Mouse (Mus musculus): ENCODE measurements at regions not wholly inside any gene's neighbourhood (a gene's known extent, or its start where the extent isn't known, plus 50 kb on each side); places are given as distances from the start of the nearest gene placed in this dataset.
"Not testable (repeated sequence)": the region's sequence is repeated elsewhere in the genome, so short reads cannot be mapped to it uniquely, and the experiment has no call there.

DNA sequence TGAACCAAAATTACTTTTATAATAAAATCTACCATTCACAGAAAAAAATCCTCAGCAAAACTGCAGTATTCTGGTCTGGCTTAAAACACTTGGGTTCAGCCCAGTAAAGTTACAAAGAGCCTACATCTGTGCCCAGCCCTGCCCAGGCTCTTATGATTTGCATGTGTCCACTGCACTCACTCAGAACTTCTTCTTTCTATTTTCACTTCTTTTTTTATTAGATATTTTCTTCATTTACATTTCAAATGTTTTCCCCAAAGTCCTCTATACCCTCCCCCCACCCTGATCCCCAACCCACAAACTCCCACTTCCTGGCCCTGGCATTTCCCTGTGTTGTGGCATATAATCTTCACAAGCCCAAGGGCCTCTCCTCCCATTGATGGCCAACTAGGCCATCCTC lies 1442.4 kb upstream of the Tacstd2 start:
- no peak for DNase-seq (ENCODE audit: low spot score)

DNA sequence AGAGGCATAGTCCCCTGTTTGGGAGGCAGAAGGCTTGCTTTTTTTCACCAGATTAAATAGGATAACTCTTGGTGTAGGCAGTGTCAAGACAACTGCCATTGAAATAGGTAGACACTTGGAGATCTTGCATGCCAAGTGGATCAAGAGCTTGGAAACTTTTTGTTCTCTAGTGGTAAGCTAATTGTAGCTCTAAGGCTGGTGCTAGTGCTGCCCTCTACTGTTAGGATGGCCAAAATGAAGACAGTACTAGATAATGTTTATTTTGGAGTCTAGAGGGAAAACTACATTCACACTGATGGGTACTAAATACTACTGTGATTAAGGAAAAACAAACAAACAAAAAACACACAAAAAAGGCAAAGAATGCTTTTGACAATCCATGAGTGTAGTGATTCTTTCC lies 1428.4 kb upstream of the Tacstd2 start:
- no peak for DNase-seq (ENCODE audit: low spot score)

- DNase-seq (ENCODE audit: low spot score), result not testable (repeated sequence)
Observed at GRCm38 (mm10) chr6:68938104-68938503, 1402.5 kb upstream of the Tacstd2 start.

DNA sequence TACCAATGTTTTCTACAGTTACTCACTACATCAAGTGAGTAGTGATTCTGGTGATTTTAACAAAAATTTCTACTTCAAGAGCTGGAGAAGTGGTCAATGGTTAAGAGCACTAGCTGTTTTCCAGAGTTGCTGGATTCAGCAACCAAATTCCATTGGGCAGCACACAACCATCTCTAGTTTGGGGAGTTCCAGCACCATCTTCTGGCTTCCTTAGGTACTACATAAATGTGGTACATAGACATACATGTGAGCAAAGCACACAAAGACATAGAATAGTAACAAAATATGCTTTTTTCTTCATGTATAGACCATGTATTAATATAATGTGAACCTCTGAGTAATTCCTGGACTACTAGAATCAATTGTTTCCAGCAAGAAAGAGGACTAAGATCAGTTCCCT lies 1396.3 kb upstream of the Tacstd2 start:
- DNase-seq (ENCODE audit: low spot score), result not testable (repeated sequence)

DNA sequence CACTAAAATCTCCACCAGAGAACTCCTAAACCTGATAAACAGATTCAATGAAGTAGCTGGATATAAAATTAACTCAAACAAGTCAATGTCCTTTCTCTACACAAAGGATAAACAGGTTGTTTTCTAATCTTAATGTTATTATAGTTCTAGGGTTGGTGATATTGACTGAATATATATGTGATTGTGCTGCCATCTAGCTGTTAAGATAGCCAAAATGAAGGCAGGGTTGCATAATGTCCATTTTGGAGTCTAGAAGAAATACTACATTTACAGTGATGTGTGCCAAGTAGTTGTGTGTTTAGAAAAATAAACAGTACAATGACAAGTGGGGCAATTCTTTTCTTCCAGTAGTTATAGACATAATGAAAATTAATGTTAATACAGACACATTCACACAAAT lies 1379.9 kb upstream of the Tacstd2 start:
- no peak for DNase-seq (ENCODE audit: low spot score)

DNA sequence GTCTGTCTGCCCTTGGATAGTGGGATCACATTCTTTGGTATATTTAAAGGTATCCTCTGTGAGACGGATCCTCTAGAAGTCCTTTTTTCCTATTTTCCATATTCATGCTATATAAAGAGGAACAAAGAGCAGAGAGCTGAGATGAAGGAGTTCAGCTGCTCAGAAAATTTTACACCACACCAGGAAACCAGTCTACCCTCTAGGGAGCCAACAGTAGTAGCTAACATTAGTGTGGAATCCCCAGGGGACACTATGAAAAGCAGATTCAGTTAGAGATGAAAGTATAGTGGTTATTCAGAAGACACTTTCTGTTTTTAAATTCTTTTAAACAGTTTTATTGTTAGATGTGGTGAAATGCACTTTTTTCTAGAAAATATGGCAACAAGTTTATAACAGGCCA lies 1348.5 kb upstream of the Tacstd2 start:
- DNase-seq (ENCODE audit: low spot score), result no peak

GRCm38 (mm10) chr6:68852761-68853160 lies 1317.2 kb upstream of the Tacstd2 start:
- not testable (repeated sequence) for DNase-seq (ENCODE audit: low spot score)

- no peak for DNase-seq (ENCODE audit: low spot score)
Observed at GRCm38 (mm10) chr6:68852286-68852685, 1316.7 kb upstream of the Tacstd2 start.

- DNase-seq (ENCODE audit: low spot score), result no peak
Observed at GRCm38 (mm10) chr6:68835186-68835585, 1299.6 kb upstream of the Tacstd2 start.

GRCm38 (mm10) chr6:68834633-68835032 lies 1299.0 kb upstream of the Tacstd2 start:
- DNase-seq (ENCODE audit: low spot score), result no peak

- not testable (repeated sequence) for DNase-seq (ENCODE audit: low spot score)
Observed at GRCm38 (mm10) chr6:68828460-68828859, 1292.9 kb upstream of the Tacstd2 start.

DNA sequence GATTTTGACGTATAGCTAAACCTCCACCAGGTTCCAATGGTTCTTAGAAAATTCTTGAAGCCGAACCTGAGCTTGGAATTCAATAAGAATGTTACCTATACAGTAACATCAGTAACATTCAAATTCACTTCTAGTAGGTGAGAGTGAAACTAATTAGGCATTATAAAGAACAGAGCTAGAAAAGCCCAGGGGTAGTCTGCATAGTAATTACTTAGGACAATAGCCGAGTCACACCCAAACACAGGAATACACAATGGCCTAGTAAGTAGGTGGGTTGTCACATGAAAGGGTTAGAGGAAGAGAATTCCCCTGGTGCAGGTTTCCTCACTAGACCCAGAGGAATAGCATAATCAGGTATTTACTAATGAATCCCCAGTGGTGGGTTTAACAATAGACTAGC lies 1277.8 kb upstream of the Tacstd2 start:
- no peak for DNase-seq (ENCODE audit: low spot score)

- DNase-seq (ENCODE audit: low spot score), result not testable (repeated sequence)
Observed at GRCm38 (mm10) chr6:68799205-68799604, 1263.6 kb upstream of the Tacstd2 start.

- DNase-seq (ENCODE audit: low spot score), result no peak
Observed at GRCm38 (mm10) chr6:68771507-68771906, 1235.9 kb upstream of the Tacstd2 start.

DNA sequence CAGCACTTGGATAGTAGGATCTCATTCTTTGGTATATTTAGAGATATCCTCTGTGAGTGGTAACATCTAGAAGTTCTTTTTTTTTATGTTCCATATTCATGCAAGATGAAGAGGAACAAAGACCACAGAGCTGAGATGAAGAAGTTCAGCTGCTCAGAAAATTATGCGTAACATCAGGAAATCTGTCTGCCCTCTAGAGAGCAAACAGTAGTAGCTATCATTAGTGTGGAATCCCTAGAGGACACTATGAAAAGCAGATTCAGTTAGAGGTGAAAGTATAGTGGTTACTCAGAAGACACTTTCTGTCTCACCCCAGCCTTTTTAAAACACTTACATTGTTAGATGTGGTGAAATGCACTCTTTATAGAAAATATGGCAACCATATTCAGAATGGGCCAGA lies 1214.9 kb upstream of the Tacstd2 start:
- DNase-seq (ENCODE audit: low spot score), result no peak

DNA sequence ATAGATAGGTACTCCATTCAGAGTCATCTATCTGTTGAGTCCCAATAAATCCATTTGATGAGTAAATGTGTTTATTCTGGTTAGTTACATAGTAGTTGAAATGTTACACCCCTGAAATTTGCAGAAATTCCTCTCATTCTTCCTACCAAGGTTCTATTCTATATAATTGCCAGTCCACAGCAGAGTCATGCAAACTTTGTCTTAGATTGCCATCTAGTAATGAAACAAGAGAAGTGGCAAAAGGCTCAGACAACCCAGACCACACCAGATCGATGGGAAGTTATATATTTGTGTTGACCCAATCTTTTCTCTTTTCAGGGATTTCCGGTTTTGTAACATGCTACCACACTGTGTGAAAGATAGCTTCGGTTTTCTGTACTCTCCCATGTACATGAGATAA lies 1214.1 kb upstream of the Tacstd2 start:
- no peak for DNase-seq (ENCODE audit: low spot score)

- no peak for DNase-seq (ENCODE audit: low spot score)
Observed at GRCm38 (mm10) chr6:68738573-68738972, 1203.0 kb upstream of the Tacstd2 start.

DNA sequence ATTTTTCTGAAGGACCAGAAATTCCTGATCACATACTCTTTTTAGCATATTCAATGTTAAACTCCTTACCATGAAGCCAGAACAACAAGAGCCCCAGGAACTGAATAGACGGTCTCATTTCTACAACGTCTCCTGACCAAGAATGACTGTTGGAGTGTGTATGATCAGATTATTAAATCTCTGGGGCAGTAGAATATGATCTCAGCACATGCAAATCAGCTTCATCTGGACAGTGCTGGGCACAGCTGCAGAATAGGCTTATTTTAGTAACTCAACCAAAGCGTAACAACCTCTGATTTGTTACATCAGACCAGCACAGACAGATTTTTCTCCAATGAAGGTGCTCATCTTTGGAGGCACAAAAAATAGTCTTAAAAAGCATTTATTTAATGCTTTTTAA lies 1201.1 kb upstream of the Tacstd2 start:
- DNase-seq (ENCODE audit: low spot score), result no peak

DNA sequence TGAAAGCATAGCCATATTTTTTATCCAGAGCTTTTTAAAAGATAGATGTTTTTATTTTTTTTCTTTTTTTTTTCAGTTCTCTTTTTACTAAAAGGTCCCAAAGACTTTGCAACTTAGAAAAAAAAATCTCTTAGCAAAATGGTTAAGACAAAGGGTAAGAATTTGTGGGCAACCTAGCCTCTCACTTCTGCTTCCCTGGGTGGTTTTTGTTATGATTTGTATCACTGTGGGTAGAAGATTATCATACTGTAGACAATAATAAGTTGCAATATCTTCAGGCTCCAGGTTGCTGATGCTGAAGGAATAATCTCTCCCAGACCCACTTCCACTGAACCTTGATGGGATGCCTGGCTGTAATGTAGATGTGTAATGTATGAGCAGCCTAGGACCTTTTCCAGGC lies 1200.5 kb upstream of the Tacstd2 start:
- DNase-seq (ENCODE audit: low spot score), result no peak

DNA sequence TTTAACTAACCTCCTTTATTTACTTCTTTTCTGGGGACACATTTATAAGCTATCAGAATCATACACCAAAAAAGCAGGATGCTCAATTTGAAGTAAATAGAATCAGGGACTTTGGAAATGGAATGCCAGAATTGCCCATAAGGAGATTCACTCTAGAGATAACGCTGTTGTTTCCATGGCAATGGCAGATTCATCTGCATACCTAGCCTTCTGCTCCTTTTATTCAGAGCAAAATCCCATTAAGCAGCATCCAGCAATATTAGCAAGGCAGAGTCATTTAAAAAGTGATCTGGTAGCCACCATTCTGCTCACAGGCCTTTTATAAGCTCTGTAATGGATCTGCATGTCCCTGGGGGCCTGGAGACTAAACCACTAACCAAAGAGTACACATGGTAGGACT lies 1175.5 kb upstream of the Tacstd2 start:
- not testable (repeated sequence) for DNase-seq (ENCODE audit: low spot score)

- DNase-seq (ENCODE audit: low spot score), result not testable (repeated sequence)
Observed at GRCm38 (mm10) chr6:68704291-68704800, 1168.8 kb upstream of the Tacstd2 start.

DNA sequence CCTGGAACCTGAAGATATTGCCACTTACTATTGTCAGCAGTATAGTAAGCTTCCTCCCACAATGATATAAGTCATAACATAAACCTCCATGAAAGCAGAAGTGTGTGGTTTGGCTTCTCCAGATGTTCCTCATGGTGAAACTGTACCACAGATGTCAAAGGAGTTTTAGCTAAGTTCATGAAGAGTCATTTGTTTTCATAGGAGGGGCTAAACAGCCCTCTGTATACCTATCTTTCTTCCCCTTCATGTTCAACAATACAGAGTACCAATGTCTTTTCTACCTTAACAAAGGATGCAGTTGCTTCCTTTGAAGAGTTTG lies 1145.2 kb upstream of the Tacstd2 start:
- DNase-seq (ENCODE audit: low spot score), result not testable (repeated sequence)

DNA sequence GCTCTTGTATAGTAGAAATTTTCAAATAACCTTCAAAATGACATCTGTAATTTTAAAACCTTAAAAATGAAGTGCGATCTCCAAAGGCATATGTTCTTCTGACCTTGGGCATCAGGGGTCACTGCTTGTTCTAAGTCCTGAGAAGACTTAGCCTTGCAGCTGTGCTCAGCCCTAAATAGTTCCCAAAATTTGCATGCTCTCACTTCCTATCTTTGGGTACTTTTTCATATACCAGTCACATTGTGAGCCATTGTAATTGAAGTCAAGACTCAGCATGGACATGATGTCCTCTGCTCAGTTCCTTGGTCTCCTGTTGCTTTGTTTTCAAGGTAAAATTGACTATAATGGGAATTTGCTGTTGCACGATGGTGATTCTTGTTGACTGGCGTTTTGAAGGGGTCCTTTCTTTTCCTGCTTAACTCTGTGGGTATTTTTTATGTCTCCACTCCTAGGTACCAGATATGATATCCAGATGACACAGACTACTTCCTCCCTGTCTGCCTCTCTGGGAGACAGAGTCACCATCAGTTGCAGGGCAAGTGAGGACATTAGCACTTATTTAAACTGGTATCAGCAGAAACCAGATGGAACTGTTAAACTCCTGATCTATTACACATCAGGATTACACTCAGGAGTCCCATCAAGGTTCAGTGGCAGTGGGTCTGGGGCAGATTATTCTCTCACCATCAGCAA lies 1144.6 kb upstream of the Tacstd2 start:
- DNase-seq (ENCODE audit: low spot score), result peak; percentile 0

DNA sequence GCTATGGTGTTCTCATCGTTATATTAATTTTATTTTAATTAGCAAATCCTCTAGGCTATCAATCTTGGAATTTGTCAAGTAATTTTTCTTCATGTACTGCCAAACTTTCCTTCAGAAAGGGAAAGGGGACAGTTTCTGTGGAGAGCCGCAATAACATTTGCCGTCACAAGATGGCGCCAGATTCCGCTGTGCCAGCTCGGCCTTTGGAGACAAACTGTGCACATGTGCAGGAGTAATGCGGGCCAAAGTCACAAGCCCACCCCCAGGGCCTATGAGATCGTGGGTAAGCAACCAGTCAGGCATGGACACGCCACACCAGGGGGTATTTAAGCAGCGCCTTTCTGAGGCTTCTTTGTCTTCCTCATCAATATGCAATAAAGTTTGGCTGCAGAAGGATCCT lies 1132.8 kb upstream of the Tacstd2 start:
- DNase-seq (ENCODE audit: low spot score), result not testable (repeated sequence)
